Mouse (Mus musculus) kidney, postnatal 4 days (tissue): ENCODE results near the gene Mfap5.
"Not testable (repeated sequence)": the region's sequence is repeated elsewhere in the genome, so short reads cannot be mapped to it uniquely, and the experiment has no call there.

Experiments
- DNase-seq, 2 experiments: peaks; one replicate each; pipeline ENCODE4 v3.0.0; 2021; ENCODE audit warnings: mixed read lengths in 2 of 2

Mfap5 gene

DNA sequence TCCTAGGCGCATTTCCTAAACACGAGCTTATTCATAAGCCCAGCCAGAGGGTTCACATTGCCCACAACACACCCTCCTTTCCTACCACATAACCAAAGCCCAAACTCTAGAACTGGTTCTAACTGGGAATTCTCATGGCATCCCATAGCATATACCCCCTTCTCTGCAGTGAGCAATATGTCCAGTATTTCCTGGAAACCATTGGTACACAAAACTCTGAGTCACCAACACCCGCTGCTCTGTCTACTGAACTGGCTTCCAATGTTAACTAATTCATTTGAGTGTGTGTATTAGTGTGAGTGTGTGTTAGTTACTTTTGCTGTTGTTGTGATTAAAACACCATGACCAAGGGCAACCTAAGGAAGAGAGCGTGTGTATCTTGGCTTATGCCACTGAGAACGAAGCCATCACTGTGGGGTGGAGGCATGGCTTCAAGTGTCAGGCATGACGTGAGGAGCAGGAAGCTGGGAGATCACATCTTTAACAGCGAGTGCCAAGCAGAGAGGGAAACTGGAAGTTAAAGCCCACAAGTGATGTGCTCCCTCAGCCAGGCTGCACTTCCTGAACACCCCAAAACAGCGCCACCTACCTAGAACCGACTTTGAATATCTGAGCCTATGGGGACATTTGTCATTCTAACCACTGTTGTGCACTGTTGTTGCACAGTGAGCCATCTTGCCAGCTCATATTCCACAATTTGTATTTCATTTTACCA, 59.6 kb downstream of the Mfap5 start:
- no peak for DNase-seq

DNA sequence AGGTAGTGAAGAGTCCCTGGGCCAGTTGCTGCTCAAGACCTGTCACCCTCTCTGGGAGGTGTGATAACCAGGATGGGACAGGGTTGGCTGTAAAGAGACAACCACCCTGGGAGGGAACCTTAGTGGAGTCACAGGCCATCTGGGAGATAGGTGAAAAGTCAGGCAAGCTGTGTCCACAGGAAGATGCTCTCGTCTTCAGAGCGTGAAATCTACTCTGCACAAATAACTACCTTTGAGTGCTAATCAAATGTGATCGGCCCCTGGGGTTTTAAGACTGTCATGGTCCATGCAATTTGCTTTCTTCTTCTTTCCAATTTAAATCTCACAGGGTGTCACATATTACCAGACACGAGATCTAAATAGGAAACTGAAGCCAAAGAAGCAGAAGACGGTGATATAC, 63.5 kb downstream of the Mfap5 start:
- DNase-seq: no peak

DNA sequence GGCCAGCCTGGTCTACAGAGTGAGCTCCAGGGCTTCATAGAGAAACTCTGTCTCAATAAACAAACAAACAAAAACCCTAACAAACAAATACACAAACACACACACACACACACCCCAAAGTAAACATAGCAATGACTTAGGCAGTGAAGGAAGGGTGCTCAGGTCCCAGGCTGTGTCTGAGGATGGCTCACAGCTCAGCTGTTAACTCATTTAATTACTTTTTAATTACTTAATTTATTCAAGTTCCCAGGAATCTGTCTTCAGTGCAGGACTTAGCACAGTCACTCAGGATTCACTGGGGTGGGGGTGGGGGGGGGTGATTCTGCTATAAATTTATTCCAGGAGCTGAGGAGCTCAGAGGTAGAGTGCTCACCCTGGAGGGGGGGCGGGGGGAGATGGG, 64.1 kb downstream of the Mfap5 start:
- no peak for DNase-seq

DNA sequence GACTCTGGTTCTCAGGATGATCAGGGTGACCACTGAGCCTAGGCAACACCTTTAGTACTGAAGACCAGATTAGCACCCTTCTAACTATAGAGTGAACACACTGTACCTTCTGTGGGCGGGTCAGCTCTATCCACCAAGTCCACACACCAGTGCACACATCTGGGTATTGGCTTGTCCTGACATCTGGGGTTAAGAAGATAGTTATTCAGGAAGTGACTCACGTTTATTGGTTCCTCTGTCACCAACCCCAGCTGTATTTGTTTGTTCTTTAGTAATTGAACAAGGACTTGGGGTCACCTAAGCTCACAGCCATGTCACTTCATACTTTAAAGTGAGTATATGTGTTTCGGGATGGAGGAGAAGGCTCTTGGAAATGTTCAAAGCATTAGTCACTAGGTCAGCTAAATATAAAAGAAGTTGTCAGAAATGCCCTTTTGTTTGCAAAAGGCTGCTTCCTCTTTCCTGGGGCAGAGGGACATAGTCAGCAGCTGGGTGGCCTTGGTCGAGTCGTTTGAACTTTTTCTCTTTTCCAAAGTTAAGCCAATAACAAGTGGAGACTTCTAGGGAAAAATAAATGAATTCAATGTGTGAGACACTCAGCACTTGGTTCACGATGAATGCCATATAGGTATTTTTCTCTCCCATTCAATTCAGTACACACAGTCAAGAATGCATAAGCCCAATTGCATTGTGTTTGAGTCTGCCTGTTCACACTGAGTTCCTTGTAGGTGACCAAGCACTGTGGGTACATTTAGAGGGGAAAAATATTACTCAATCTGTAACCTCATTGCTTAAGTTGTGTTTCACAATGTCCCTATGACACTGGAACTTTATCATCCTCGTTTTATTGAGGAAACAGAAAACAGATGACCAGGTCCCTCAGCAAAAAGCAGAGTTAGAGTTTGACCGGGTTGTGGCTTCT, 65.3 kb downstream of the Mfap5 start:
- DNase-seq: no peak

DNA sequence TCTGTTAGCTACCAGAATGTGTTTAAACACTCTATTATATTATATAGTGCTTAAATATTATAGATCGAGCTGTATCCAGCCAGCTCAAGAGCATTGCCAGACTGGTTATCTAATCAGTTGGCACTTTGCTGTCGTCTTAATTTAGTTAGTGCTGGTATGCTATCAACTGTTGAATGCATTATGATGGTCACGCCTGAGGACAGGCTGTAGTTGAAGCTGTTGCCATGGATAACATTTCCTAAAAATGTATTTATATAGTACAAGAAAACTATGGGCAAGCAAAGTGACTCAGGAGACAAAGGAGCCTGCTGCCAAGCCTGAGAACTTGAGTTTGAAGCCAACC, 65.9 kb downstream of the Mfap5 start:
- no peak for DNase-seq

DNA sequence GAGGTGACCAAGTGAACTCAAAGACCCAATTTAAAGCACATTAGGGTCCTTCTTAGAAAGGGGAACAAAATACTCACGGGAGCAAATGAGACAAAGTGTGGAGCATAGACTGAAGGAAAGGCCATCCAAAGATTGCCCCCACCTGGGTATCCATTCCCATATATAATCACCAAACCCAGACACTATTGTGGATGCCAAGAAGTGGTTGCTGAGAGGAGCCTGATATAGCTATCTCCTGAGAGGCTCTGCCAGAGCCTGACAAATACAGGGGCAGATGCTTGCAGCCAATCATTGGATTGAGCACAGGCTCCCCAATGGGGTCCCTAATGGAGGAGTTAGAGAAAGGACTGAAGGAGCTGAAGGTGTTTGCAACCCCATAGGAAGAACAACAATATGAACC, 69.4 kb downstream of the Mfap5 start:
- DNase-seq: not testable (repeated sequence)

DNA sequence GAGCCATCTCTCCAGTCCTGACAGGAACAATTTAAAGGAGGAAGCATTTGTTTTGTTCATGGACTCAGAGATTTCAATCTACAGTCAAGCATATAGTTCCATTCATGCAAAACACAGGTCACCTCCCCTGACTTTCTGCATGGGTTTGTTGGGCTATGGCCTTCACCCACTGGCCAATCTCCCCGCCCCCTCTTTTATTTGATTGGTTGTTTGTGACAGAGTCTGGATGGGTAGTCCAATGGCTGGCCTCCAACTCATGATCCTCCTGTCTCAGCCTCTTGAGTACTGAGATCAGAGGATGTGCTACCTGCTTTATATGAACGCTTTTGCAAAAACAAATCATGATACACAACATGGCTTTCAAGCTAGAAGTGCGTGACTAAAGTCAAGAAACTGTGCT, 71.4 kb downstream of the Mfap5 start:
- no peak for DNase-seq
